Mouse (Mus musculus): ENCODE results near the gene Mpz. TPM values are rescaled to one million over a fixed set of nuclear protein-coding genes. Genes with fewer than 3 reads are reported as not detected.
"Not testable (repeated sequence)": the region's sequence is repeated elsewhere in the genome, so short reads cannot be mapped to it uniquely, and the experiment has no call there.

The Mpz gene
- total RNA-seq, 1 experiment from 2014 or later = not detected

DNA sequence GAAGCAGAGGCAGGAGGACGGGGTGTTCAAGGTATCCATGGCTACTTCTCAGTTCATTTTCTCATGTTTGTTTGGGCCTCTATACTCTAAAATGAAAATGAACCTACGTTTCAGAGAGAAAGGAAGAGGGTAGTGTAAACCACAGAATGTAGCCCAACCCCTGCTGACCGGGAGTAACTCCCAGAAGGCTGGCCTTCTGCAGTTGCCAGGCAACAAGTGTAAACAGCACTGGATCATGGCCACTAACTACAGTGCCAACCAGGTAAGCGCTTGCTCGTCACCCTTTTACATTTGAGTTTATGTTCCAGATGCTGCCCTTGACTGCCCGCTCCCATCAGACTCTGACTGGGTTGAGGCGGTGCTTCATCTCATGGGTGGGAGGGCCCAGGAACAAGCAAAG, 27.6 kb upstream of the Mpz start:
- ATAC-seq (replicated peaks; ENCODE audit: low read depth, poor library complexity, severe bottlenecking) = peak; percentile 87

DNA sequence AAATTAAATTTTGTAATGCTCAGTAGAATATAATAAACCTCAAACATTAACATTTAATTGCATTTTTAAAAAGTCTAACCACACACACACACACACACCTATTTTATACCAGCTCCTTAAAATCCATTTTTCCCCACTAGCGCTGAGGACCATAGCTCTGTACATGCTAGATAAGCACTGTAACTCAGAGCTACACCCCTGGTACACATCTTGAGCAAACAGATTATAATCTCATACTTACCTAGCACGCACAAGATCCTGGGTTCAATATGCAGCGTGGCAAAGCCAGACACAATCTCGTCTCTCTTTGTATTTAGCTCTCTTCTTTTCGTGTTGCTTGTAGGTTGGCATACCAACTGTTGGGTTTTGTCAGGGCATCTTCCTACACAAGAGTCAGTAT, 26.1 kb upstream of the Mpz start:
- no peak for ATAC-seq (replicated peaks; ENCODE audit: low read depth, poor library complexity, severe bottlenecking)

DNA sequence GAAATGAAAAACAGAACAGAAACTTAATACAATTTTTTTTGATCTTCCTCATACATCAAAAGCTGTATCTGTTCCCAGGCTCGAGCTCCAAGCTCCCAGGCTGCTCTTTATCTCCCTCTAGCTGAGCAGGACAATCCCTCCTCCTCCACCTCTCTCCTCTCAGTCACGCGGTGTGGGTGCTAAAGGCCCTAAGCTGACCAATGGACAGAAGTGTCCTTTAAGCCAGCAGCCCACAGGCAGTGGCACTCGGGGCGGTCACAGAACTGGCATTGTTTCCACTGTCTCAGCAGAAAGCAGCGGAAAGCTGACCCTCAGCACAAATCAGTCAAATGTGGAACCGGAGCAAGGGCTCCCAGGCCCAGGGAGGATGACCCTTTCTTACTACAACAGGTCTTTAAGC, 21.3 kb upstream of the Mpz start:
- ATAC-seq (replicated peaks; ENCODE audit: low read depth, poor library complexity, severe bottlenecking) = no peak

DNA sequence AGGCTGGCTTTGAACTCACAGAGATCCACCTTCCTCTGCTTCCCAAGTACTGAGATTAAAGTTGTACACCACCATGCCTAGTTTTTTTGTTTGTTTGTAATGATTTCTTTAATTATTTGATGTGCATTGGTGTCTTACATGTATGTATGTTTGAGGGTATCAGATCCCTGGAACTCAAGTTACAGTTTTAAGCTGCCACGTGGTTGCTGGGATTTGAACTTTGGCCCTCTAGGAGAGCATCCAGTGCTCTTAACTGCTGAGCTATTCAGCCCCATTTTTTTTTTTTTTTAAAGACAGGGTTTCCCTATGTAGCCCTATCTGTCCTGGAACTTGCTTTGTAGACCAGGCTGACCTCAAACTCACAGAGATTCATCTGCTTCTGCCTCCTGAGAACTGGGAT, 19.5 kb upstream of the Mpz start:
- ATAC-seq (replicated peaks; ENCODE audit: low read depth, poor library complexity, severe bottlenecking) = no peak

DNA sequence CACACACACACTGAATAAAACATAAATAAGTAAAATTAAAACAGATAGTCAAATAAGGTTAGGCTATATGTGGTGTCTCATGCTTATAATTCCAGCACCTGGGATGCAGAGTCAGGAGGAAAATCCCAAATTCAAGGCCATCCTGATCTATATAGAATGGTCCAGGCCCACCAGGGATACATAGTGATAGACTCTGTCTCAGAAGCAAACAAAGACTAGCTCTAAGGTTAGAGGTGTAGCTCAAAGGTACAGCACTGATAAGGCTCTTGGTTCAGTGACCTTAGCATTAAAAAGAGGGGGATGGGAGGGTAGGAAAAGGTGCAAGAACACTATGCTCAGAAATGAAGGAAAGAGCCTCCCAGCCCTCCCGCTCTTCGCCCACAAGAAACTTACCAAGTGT, 14.9 kb upstream of the Mpz start:
- ATAC-seq (replicated peaks; ENCODE audit: low read depth, poor library complexity, severe bottlenecking) = no peak

DNA sequence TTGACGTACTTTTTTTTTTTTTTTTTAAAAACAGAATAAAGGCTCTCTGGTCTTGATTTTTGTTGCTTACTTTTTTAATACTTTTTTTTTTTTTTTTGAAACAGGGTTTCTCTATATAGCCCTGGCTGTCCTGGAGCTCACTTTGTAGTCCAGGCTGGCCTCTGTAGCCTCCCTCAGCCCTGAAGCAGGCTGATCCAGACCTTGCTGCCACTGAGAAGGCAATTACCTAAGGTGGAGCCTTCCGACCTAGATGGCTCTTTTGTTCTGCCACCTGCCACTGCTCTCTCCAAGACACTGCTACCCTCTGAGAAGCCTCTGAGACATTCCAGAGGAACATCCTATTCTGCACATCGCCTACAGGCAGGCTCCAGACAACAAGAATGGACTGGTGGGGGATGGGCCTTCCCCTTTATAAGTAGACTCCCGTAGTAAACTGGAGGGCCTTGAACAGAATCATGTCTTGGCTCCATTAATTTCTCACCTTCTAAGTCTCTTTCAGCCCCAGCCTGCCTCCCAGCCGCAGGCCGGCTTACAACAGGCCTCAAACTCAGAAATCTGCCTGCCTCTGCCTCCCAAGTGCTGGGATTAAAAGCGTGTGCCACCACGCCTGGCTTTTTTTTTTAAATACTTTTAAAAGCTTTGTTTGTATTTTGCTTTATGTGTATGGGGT, 12.9 kb upstream of the Mpz start:
- ATAC-seq (replicated peaks; ENCODE audit: low read depth, poor library complexity, severe bottlenecking) = not testable (repeated sequence)

DNA sequence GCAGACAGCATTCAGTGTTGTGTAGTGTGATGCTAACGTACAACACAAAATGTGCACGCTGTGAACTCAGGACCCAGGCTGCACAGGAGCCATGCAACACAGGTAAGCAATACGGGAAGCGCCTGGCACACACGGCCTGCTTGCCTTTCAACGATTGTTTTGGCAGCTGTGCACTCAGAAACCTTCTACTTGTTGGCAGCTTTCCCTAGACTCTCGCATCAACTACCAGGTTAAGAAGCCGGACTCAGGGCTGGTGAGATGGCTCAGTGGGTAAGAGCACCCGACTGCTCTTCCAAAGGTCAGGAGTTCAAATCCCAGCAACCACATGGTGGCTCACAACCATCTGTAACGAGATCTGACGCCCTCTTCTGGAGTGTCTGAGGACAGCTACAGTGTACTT, 7.5 kb upstream of the Mpz start:
- ATAC-seq (replicated peaks; ENCODE audit: low read depth, poor library complexity, severe bottlenecking) = not testable (repeated sequence)

DNA sequence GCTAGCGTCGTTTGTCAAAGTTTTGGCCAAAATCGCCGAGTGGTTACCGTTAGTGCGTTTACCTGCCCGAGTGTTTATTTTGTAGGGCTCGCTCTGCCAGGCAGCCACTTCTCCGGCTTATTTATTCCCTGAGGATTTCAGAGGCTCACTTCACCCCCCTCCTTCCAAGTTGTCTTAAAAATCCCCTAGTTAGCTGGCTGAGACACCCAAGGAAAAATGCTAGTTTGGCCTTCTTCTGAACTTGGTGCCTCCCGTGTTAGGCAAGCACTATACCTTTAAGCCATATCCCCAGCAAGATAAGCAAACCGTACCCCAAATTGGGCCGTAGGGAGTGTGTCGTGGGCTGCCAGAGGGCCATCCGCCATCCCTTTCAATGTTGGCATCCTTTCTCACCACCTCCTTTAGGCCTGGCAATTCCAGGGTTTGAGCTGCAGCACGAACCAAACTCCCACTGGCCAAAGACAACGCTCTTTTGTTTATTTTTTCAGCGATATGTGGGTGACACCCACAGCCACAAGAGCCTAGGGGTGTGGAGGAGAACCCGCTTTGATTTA, 404 bp downstream of the Mpz start:
- ATAC-seq (replicated peaks; ENCODE audit: low read depth, poor library complexity, severe bottlenecking) = peak; percentile 23; the same call in 1 of the 2 replicates

DNA sequence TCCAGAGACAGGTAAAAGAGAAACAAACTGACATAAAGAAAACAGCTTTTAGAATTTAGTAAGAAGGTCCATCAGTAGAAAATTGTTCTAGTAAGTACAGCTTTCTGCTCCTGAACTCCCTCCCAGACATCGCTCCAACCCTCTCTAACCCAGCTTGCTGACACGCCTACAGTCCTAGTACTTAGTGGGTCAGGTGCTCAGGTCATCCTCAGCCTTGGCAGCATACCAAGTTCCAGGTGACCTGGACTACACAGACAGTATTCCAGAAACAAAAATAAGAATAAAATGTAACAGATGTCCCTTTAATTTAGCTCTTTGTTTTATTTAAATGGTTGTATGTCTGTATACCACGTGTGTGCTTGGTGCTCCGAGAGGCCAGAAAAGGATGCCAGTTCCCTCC, 1.5 kb downstream of the Mpz start:
- no peak for ATAC-seq (replicated peaks; ENCODE audit: low read depth, poor library complexity, severe bottlenecking)

DNA sequence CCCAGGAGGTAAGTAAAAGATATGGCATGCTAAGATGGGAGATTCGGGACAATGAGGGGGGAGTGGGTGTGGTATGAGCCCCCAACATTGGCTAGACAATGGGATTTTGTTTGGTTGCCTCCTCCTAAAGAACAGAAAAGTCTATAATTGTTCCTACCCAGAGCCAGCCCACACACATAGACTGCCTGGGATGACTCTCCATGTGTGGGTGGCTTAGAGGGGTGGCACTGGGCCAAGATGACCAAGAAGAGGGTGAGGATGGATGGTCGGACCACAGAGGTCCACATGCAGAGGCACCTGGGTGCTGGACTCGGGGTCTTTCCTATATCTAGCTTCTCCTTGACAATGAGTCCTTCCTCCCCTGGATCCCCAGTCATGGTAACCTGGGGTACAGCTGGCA, 6.1 kb downstream of the Mpz start:
- ATAC-seq (replicated peaks; ENCODE audit: low read depth, poor library complexity, severe bottlenecking) = no peak

DNA sequence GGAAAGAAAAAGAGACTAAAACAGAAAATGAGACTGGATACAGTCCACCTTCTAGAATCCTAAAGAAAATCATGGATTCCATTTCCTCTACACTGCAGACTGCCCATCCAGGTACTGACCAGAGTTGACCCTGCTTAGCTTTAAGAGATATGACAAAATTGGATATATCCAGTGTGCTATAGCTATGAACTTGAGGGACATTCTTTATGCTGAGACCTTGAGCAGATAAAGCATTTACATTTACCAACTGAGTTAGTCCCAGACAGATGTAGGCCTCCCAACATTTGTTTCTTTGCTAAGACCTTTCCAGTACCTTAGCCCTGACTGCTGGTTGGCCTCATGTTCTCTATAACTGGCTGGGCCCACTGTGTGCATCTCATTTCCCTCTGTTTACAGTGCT, 7.5 kb downstream of the Mpz start:
- no peak for ATAC-seq (replicated peaks; ENCODE audit: low read depth, poor library complexity, severe bottlenecking)

DNA sequence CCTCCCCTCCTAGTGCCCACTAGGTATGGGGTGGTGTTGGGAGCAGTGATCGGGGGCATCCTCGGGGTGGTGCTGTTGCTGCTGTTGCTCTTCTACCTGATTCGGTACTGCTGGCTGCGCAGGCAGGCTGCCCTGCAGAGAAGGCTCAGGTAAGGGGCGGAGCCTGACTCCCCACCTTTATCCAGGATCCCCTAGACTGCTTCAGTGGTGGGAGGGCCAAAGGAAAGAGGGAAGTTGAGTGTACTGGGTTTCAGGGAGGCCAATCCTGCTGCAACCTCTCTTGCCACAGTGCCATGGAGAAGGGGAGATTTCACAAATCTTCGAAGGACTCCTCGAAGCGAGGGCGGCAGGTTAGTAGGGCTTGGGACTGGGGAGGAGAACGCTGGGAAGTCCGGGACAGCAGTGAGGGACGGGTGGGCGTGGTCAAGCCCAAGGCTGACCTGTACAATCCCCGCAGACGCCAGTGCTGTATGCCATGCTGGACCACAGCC, 9.0 kb downstream of the Mpz start:
- ATAC-seq (replicated peaks; ENCODE audit: low read depth, poor library complexity, severe bottlenecking) = peak; percentile 53

DNA sequence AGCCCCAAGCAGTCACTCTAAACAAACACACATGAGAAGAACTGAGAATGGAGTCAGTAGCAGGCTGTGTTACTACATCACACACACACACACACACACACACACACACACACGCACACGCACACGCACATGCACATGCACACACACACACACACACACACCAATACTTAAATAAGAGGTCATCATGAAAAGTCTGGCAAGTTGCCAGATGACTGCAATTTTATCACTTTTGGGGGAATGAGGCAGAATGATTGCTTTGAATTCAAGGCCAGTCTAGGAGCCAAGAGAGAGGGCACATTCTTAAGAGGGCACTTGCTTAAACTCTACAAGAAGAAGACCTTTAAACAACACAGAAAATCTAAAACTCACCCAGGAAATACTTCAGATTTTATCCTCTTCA, 12.0 kb downstream of the Mpz start:
- no peak for ATAC-seq (replicated peaks; ENCODE audit: low read depth, poor library complexity, severe bottlenecking)

DNA sequence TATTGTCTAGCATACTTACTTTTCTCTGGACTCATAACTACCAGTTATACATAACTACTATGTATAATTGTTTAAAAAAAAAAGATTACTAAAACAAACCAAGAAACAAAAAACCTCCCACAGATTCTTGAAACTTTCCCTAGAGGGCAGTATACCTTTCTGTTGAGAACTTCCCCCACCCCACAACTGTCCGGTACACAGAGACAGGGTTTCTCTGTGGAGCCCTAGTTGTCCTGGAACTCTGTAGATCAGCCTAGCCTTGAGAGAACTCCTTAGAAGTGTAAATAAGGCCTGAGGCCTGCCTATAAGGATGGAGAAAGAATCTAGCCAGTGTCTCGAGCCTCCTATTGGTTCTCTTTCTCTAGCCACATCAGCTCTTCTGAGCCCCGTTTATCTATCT, 13.7 kb downstream of the Mpz start:
- ATAC-seq (replicated peaks; ENCODE audit: low read depth, poor library complexity, severe bottlenecking) = peak; percentile 51

DNA sequence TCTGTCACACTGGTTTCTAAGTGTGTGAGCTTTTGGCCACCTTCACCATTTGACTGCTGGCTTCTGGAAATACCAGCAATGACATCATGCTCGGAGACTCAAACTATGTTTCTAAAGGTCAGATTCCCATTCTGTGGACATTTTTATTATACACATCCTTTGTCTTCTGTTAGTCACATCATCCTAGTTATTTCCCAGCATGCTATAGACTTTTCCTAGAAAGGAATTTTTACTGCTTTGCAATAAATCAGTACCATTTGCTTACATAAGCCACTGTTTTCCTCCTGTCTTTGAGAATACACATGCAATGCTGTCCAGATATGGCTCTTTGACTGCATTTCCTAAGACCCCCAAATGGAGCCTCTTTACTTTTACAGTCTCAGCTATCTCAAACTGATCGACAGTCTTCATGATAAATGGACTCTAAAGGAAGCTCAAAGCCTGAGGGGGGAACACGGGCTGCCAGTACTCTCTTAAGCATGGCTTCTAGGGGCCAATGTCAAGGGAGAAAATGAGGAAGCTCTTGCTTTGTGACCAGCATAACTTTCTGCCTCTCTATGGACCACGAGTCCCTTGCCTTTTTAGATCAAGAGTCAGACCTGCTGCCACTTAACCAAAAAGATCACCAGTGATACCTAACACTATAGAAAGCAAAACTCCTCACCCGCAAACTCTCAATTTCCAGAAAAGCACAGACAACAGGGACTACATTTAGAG, 15.3 kb downstream of the Mpz start:
- peak; percentile 37; the same call in 1 of the 2 replicates for ATAC-seq (replicated peaks; ENCODE audit: low read depth, poor library complexity, severe bottlenecking)

DNA sequence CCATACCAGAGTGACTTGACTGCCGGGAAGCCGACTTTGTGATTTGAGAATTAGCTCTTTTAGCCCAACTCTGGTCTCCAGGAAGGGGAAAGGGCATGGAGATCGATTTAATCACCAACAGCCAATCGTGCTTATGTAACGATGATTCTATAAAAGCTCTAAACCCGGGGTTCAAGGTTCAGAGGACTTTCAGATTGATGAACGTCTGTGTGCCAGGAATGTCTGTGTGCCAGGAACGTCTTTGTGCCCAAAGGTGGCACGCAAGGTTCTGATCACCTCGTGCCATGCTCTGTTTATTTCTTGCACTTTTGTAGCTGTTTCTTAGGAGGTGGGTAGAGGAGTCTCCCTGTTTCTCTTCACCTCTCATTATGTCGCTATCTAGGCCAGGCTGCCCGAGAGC, 18.4 kb downstream of the Mpz start:
- ATAC-seq (replicated peaks; ENCODE audit: low read depth, poor library complexity, severe bottlenecking) = no peak

DNA sequence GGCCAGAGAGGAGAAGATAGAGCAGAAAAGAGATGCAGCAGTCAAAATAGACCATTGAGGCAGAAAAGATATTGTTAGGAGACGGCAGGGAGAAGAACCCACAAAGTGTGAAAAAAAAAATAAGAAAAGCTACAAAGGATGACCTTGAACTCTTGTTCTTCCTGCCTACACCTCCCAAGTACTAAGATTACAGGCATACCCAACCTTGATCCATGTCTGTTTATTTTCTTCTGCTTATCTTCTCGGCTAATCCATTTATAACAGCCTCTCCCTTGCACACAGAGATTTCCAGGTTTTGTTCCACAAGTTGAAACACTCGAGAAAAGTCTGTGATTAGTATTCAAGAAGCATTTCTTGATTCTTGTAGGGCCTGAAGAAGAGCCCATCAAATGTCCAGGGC, 19.4 kb downstream of the Mpz start:
- ATAC-seq (replicated peaks; ENCODE audit: low read depth, poor library complexity, severe bottlenecking) = no peak

DNA sequence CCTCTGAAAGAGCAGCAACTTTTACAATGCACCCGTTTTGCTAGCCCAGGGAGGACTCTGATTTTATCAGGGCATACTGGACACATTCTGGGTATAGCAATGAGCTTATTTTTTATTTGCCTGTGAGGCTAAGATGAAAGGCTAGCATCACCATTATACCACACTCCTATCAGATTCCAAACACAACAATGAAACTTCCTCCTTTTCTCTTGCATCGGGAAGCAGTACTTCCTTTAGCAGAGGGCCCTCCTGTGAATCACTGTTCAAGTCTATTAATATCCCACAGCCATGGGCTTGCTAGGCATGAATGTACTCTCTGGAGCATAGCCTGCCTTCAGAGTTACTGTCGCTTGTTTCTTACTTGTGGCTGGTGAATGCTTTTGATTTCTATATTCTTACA, 20.6 kb downstream of the Mpz start:
- ATAC-seq (replicated peaks; ENCODE audit: low read depth, poor library complexity, severe bottlenecking) = peak; percentile 85

DNA sequence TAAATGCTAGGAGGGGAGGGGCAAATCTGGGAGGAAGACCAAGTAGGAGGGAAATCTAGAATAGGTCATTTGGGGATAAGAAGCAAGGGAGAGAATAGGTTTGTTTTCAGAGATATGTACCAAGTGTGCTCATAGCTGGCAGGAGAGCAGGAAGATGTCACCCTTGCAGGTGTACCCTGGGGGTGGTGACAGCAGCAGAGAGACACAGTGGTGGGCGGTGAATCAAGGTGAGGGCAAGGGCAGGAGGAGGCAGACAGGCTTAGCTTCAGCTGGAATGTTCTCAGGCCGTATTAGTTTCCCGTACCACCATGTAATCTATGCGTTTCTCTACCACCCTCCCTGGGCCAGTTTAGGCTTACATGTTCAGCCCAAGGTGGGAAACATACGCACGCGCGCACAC, 22.3 kb downstream of the Mpz start:
- ATAC-seq (replicated peaks; ENCODE audit: low read depth, poor library complexity, severe bottlenecking) = no peak

DNA sequence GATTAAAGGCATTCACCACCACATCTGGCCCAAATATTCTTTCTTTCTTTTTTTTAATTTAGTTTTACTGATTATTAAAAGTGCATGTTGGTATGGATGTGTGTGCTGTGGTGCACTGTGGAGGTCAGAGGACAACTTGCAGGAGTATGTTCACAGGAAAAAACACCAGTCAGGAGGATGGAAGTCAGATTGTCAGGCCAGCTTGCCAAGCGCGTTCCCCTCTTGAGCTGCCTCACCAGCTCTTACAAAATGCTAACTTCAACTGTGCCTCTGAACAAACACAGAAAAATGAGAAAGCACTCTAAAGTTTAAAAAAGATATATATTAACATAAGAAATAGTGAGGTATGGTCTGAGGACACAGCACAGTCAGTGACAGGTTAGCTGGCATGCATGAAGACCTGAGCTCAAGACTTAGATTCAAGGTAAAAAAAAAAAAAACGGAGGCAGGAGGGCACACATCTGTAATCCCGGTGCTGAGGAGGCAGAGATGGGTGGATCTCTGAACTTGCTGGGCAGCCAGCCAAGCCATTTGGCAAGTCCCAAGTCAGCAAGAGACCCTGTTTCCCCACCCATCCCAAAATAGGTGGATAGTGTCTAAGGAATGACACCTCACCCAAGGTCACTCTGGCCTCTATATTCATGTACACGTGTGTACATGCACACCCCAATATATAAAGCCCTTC, 29.1 kb downstream of the Mpz start:
- ATAC-seq (replicated peaks; ENCODE audit: low read depth, poor library complexity, severe bottlenecking) = no peak

DNA sequence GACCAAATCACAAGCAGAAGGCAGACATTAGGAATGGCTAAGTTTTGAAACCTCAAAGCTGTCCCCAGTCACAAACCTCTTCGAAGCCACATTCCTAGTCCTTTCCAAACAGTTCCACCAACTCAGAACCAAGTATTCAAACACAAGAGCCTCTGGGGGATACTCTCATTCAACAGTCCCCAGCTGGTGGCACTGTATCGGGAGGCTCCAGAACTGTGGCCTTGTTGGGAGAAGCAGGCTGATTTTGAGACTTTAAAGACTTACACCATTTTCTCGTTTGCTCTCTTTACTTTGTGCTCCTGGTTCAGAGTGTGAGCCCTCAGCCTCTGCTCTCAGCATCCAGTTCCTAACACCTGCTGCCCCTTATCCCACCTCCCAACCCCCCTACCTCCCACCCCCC, 32.5 kb downstream of the Mpz start:
- ATAC-seq (replicated peaks; ENCODE audit: low read depth, poor library complexity, severe bottlenecking) = no peak

Measured in common myeloid progenitor, adult 5-6 weeks (primary cell).